In genomic region chrX:169303945-169304344, GRCm38 (mm10) we compare ENCODE assay signal across 8 mouse cellular contexts. TPM values are rescaled to one million over a fixed set of nuclear protein-coding genes. Genes with fewer than 3 reads are reported as not detected.
DNase-seq lines count a peak whose midpoint lies in the region; ATAC-seq lines count a peak whose summit lies in the region.

No protein-coding gene starts in this region.

- peak; percentile 9 for DNase-seq in gastrocnemius, adult 18-20 months (ENCODE audit: low spot score)
- no peak for DNase-seq in gastrocnemius, postnatal 4 days (ENCODE audit: low spot score in 2 of 2)
- DNase-seq in neural tube, embryonic 10.5 days (ENCODE audit: extremely low spot score, low spot score): peak; percentile 15
- DNase-seq in T-cell, adult 2 months (ENCODE audit: low spot score): peak; percentile 8
- DNase-seq in heart, postnatal 36 days: peak; percentile 18 to 40
- peak; percentile 44 for DNase-seq in mesoderm, embryonic 11.5 days (ENCODE audit: low read depth, low spot score)

- H3K4me2 ChIP-seq in neural tube, embryonic 15.5 days: no peak overlapping the region

- H3K4me3 ChIP-seq in neural tube, embryonic 15.5 days (replicated peaks): no peak overlapping the region

- WGBS in neural tube, embryonic 15.5 days: 52% methylated on average over 3 of the region's 3 CpGs

- ATAC-seq in neural tube, embryonic 15.5 days (ENCODE audit: low FRiP score): no peak
- ATAC-seq in erythroid progenitor cell, adult 5-6 weeks (replicated peaks; ENCODE audit: low FRiP score, poor library complexity, severe bottlenecking): no peak

- H3K36me3 ChIP-seq in neural tube, embryonic 15.5 days: no peaks in the 10 kb centered on the region

- H3K27me3 ChIP-seq in neural tube, embryonic 15.5 days (replicated peaks): no peaks in the 10 kb centered on the region; the same call in 1 of the 2 replicates

- no peaks in the 10 kb centered on the region for H3K9me3 ChIP-seq in neural tube, embryonic 15.5 days (replicated peaks)

- no peak overlapping the region for H3K9ac ChIP-seq in neural tube, embryonic 15.5 days (replicated peaks)

- intact Hi-C loops in heart, postnatal 36 days (cut with DNase I): loop anchor here (5.0 kb wide), 1 partner anchor 267 kb away; no protein-coding TSS in a partner anchor

- H3K27ac ChIP-seq in neural tube, embryonic 15.5 days (replicated peaks): no peak overlapping the region

- no peaks in the 10 kb centered on the region for H3K4me1 ChIP-seq in neural tube, embryonic 15.5 days

RNA-seq across cellular contexts. Expression of gene Hccs, which starts 16.2 kb away (rescaled TPM):
- 10 to 100 TPM; 26.3 to 28.2 TPM for total RNA-seq in gastrocnemius, adult 18-20 months (2021)
- total RNA-seq in gastrocnemius, postnatal 4 days (2021): 10 to 100 TPM; 22.3 to 22.6 TPM
- 38.0 and 38.8 TPM in 2 replicates for polyA plus RNA-seq in neural tube, embryonic 15.5 days (2015; fragmentation: Nextera tagmentation; extraction: Ambion mirVana)
- total RNA-seq in heart, postnatal 36 days (2021): 10 to 100 TPM; 63.3 to 70.0 TPM
- total RNA-seq in erythroid progenitor cell, adult 5-6 weeks (2015; ENCODE audit: low replicate concordance): 7.2 and 12.2 TPM in 2 replicates
- 7.7 and 9.8 TPM in 2 replicates for total RNA-seq in erythroid progenitor cell, adult 5-6 weeks (2017; ENCODE audit: low replicate concordance)

Comparison
In these comparisons a context has a peak if more than half of its experiments do, and no peak if none do; other contexts are left out.
1. DNase-seq: peak in gastrocnemius, adult 18-20 months (single experiment), neural tube, embryonic 10.5 days (single experiment), T-cell, adult 2 months (single experiment), heart, postnatal 36 days (2 of 2) and mesoderm, embryonic 11.5 days (single experiment); none in gastrocnemius, postnatal 4 days (0 of 2).